Mouse (Mus musculus) CH12.LX (cell line): Measurements from ENCODE around the gene Gm7694.

ENCODE experiments used
- CHD1 ChIP-seq: IDR thresholded peaks from 2 replicates; pipeline ENCODE4 v1.6.1; 2012; ENCODE audit warnings: low read depth, low read length, improper control_type of control experiment, inconsistent platforms
- CHD2 ChIP-seq: IDR thresholded peaks from 2 replicates; pipeline ENCODE4 v1.6.1; 2011; ENCODE audit warnings: low read length, improper control_type of control experiment
- CTCF ChIP-seq, 2 experiments: IDR thresholded peaks in 1 of 2; conservative IDR thresholded peaks in 1 of 2; 2 replicates each; pipeline ENCODE4 v1.5.1; 2011 to 2012; ENCODE audit warnings: low read depth in 2 of 2, low read length in 2 of 2, improper control_type of control experiment in 1 of 2, inconsistent platforms in 1 of 2, mild to moderate bottlenecking in 1 of 2, moderate library complexity in 1 of 2
- EP300 ChIP-seq: IDR thresholded peaks from 2 replicates; pipeline ENCODE4 v1.6.1; 2011; ENCODE audit warnings: low read length, improper control_type of control experiment
- JUND ChIP-seq: conservative IDR thresholded peaks from 2 replicates; pipeline ENCODE4 v1.6.1; 2011; ENCODE audit warnings: low read depth, low read length, improper control_type of control experiment
- MYC ChIP-seq: IDR thresholded peaks from 2 replicates; pipeline ENCODE4 v1.6.1; 2011; ENCODE audit warnings: low read depth, mild to moderate bottlenecking, improper control_type of control experiment, low read length
- POLR2A ChIP-seq: IDR thresholded peaks from 2 replicates; pipeline ENCODE4 v1.6.1; 2011; ENCODE audit warnings: low read depth, mild to moderate bottlenecking, improper control_type of control experiment, low read length
- USF2 ChIP-seq: conservative IDR thresholded peaks from 2 replicates; pipeline ENCODE4 v1.6.1; 2011; ENCODE audit warnings: low read depth, low read length, improper control_type of control experiment

- no peak for TF ChIP-seq CHD1
- TF ChIP-seq JUND: no peak
- no peak for TF ChIP-seq USF2
- TF ChIP-seq MYC: no peak
- TF ChIP-seq EP300: no peak
- no peak for TF ChIP-seq POLR2A
- no peak for TF ChIP-seq CTCF (conservative IDR thresholded peaks at IDR 0.05 in 1 of 2, IDR thresholded peaks at IDR 0.05 in 1 of 2; ENCODE audit: low read depth in 2 of 2, low read length in 2 of 2)
- TF ChIP-seq CHD2: no peak
These were observed 37.8 kb upstream of the Gm7694 start for GRCm38 (mm10) chr1:170343906-170344305.
